Mouse (Mus musculus) lung, embryonic 14.5 days (tissue): ENCODE data around the gene Kcnh1. TPM values are rescaled to one million over a fixed set of nuclear protein-coding genes. Genes with fewer than 3 reads are reported as not detected.

Experiments used
- ATAC-seq: fragments of 200-750 bp; cut with Nextera tagmentation; 2 replicates; pipeline ENCODE4 v1.8.0; 2017; ENCODE audit warnings: mild to moderate bottlenecking, moderate TSS enrichment, moderate library complexity; ENCODE audit not compliant: insufficient read depth
- DNase-seq: peaks from one replicate; pipeline ENCODE4 v3.0.0-alpha.2; 2015
- H3K27ac ChIP-seq: fragments of 300-500 bp; sonication (generic); 2 replicates; pipeline ENCODE4 v1.5.1; 2014; ENCODE audit warnings: low read depth, mild to moderate bottlenecking, moderate library complexity
- H3K27me3 ChIP-seq: fragments of 300-500 bp; sonication (generic); 2 replicates; pipeline ENCODE4 v1.6.1; 2014; ENCODE audit warnings: low read length, control low read depth; ENCODE audit not compliant: insufficient read depth
- H3K36me3 ChIP-seq: fragments of 300-500 bp; sonication (generic); 2 replicates; pipeline ENCODE4 v1.6.1; 2014; ENCODE audit warnings: control low read depth; ENCODE audit not compliant: insufficient read depth
- H3K4me1 ChIP-seq: fragments of 300-500 bp; sonication (generic); 2 replicates; pipeline ENCODE4 v1.6.1; 2014; ENCODE audit warnings: antibody characterized with exemption, control low read depth; ENCODE audit not compliant: insufficient read depth
- H3K4me2 ChIP-seq: fragments of 300-500 bp; sonication (generic); 2 replicates; pipeline ENCODE4 v1.6.1; 2014; ENCODE audit warnings: mild to moderate bottlenecking
- H3K4me3 ChIP-seq: fragments of 300-500 bp; sonication (generic); 2 replicates; pipeline ENCODE4 v1.5.1; 2014; ENCODE audit warnings: low read depth, low read length
- H3K9ac ChIP-seq: fragments of 300-500 bp; sonication (generic); 2 replicates; pipeline ENCODE4 v1.6.1; 2014
- H3K9me3 ChIP-seq: fragments of 300-500 bp; sonication (generic); 2 replicates; pipeline ENCODE4 v1.6.1; 2016; ENCODE audit warnings: low read depth, low read length, control low read depth
- CTCF ChIP-seq: IDR thresholded peaks from 2 replicates; pipeline ENCODE4 v1.5.1; 2016; ENCODE audit warnings: antibody characterized with exemption, low read depth
- WGBS: fragments of 180-500 bp; shearing (Covaris S2); extraction: QIAGEN DNeasy Blood & Tissue Kit; methylation state at CpG from one replicate; pipeline ENCODE4 v1.1.7; 2014; 5-methylcytosine and 5-hydroxymethylcytosine counted together
- polyA plus RNA-seq: library from polyadenylated mRNA; unstranded; fragments of >200 nt; fragmentation: Nextera tagmentation; extraction: Ambion mirVana; gene quantifications from 2 replicates; pipeline ENCODE4 v1.2.1, GENCODE M21; 2014

Gene Kcnh1
- polyA plus RNA-seq, 1 experiment from 2014 or later = 2.0 TPM

DNA sequence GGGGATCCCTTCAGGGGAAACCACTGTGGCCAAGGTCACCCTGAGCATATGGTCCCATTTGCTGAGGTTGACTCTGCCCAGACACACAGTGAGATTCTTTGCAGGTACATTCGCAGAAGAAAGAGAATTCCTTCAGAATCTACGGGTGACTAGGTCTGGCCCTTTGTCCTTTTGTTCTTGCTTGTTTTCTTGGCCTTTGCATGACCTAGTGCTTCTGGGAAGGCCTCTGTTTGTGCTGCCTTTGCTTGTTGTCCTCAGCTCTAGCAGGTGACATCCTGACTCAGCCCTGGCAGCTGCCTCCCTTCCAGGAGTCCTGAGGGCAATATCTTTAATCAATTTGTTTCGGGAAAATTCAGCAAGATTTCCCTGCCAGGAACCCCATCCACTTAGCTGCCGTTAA is 264.4 kb downstream of the Kcnh1 start:
- Histone ChIP-seq H3K4me1 (no peaks in the 10 kb centered on the region), H3K9me3 (no peaks in the 10 kb centered on the region), H3K27ac (no peak overlapping the region), H3K27me3 (no peaks in the 10 kb centered on the region), H3K4me3 (no peak overlapping the region), H3K9ac (no peak overlapping the region), H3K4me2 (no peak overlapping the region), H3K36me3 (no peaks in the 10 kb centered on the region)
- no peak for TF ChIP-seq CTCF
- WGBS = 54% methylated on average over 4 of the region's 4 CpGs
- DNase-seq (no peak), ATAC-seq (no peak)

DNA sequence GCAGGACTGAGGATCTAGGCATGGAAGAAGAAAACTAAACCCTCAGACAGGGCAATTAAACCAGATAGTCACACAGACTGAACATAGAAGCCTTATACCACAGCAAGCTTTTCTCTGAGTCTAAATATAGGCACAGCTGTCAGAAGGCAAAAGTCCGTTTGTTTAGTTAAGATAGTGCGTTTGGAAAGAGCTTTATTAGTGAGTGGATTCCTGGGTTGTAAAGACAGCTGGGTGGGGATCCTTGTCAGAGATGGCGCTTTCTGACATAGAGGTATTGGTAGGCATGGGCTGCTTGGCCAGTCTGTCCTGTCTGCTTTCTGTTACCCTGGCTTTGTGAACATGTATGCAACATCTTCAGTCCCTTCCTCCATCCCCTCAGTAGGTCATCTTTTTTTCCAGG is 266.5 kb downstream of the Kcnh1 start:
- Histone ChIP-seq H3K27me3 (no peaks in the 10 kb centered on the region), H3K9ac (no peak overlapping the region), H3K4me3 (no peak overlapping the region), H3K27ac (no peak overlapping the region), H3K4me1 (no peaks in the 10 kb centered on the region), H3K36me3 (no peaks in the 10 kb centered on the region), H3K4me2 (no peak overlapping the region), H3K9me3 (no peaks in the 10 kb centered on the region)
- ATAC-seq (no peak), DNase-seq (no peak)
- no peak for TF ChIP-seq CTCF
- WGBS = 27% methylated on average over 3 of the region's 3 CpGs

DNA sequence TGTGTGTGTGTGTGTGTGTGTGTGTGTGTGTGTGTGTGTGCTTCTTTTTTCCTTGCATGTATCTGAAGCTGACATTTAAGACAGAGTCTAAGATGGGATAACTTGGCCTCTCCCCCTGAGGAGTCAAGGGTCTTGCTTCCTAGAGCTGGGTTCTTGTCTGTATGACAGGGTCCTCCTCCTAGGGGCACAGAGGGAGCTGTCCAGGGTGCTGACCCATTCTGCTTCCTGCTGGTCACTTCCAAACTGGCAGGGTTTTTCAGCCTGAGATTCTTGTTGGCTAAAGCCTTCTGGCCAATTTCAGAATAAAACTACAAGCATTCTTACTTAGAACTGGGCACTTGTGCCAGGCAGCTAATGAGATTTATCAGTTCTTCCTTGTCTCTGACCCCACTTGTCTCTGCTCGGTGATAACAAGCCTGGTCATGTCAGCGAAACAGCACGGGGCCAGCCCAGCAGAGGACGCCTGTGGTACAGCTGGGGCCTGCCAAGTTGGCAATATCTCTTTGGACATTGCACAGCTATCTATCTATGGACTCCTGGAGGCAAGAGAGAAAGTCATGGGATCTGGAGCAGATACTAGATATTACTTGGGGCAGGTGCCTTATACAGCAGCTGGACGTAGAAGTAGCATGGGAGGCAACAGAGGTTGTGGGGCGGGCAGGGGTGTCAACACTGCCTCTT is 267.1 kb downstream of the Kcnh1 start:
- H3K4me1 ChIP-seq = no peaks in the 10 kb centered on the region
- H3K4me3 ChIP-seq = no peak overlapping the region
- DNase-seq = peak; percentile 91
- no peak overlapping the region for H3K27ac ChIP-seq
- no peaks in the 10 kb centered on the region for H3K36me3 ChIP-seq
- TF ChIP-seq CTCF = no peak
- H3K9ac ChIP-seq = no peak overlapping the region
- no peaks in the 10 kb centered on the region for H3K9me3 ChIP-seq
- WGBS = 75% methylated on average over 6 of the region's 6 CpGs
- no peak overlapping the region for H3K4me2 ChIP-seq
- no peak for ATAC-seq
- H3K27me3 ChIP-seq = no peaks in the 10 kb centered on the region

DNA sequence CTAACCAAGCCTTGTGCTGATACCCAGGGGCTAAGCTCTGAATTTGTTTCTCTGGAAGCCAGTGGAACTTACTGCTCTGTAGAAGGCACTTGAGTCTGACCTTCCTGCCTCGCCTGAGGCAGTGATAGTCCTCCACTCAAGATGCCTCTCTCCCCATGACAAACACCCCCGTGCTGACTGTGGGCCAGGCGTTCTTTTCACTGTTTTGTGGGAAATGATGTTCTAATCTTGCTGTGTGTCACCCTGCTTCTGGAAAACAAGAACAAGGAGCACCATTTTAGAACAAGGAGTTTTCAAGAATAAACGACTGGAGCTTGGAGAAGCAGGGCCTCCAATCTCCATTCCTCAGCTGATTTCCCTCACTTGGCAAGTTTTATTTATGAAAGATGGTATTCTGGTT is 273.2 kb downstream of the Kcnh1 start:
- TF ChIP-seq CTCF = no peak
- H3K27ac ChIP-seq = no peak overlapping the region
- DNase-seq (no peak), ATAC-seq (no peak)
- no peak overlapping the region for H3K4me3 ChIP-seq
- no peak overlapping the region for H3K4me2 ChIP-seq
- H3K4me1 ChIP-seq = no peaks in the 10 kb centered on the region
- no peaks in the 10 kb centered on the region for H3K9me3 ChIP-seq
- no peak overlapping the region for H3K9ac ChIP-seq
- H3K36me3 ChIP-seq = no peaks in the 10 kb centered on the region
- no peaks in the 10 kb centered on the region for H3K27me3 ChIP-seq
- WGBS = 58% methylated on average over 4 of the region's 4 CpGs

DNA sequence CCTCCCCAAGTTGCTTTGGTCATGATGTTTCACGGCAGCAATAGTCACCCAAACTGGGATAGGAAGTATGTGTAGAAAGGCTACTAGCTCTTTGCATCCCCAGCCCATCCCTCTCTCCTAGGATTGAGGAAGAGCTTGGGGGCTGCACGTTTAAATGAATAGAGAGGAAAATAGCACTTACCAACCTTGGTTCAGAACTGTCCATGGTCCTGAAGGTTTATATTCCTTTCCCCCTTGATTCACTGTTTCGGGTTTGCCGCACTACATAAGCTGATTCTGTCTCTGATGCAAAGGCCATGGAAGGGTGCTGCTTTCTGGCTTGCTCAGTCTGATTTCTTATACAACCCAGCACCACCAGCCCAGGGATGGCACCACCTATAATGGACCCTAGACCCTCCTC is 281.8 kb downstream of the Kcnh1 start:
- H3K4me2 ChIP-seq = no peak overlapping the region
- H3K4me3 ChIP-seq = no peak overlapping the region
- no peaks in the 10 kb centered on the region for H3K9me3 ChIP-seq
- ATAC-seq (no peak), DNase-seq (peak; percentile 88)
- TF ChIP-seq CTCF = no peak
- no peak overlapping the region for H3K9ac ChIP-seq
- no peak overlapping the region for H3K27ac ChIP-seq
- WGBS = 52% methylated on average over 4 of the region's 4 CpGs
- H3K36me3 ChIP-seq = no peaks in the 10 kb centered on the region
- H3K27me3 ChIP-seq = no peaks in the 10 kb centered on the region
- no peaks in the 10 kb centered on the region; the same call in 1 of the 2 replicates for H3K4me1 ChIP-seq

DNA sequence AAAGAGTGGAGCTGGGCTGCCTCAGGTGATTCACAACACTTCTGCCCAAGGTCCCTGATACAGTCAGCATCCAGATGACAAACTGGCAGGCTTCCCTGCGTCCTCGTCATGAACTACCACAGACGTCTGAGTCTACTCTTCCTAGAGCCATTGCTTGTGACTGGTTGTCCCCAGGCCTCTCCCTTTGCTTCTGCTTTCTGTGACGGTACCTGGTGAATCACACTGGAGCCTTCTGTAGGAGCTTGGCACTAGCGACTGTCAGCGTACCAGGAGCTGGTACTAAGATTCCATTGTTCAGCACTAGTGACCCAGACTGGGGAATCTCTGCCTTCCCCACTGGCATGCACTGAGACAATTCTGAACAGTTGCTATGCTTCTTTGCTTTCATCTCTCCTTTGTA is 282.6 kb downstream of the Kcnh1 start:
- ATAC-seq (no peak), DNase-seq (no peak)
- no peak overlapping the region for H3K27ac ChIP-seq
- no peak overlapping the region for H3K9ac ChIP-seq
- no peak overlapping the region for H3K4me2 ChIP-seq
- 88% methylated on average over 6 of the region's 6 CpGs for WGBS
- no peak for TF ChIP-seq CTCF
- no peaks in the 10 kb centered on the region for H3K27me3 ChIP-seq
- H3K36me3 ChIP-seq = no peaks in the 10 kb centered on the region
- H3K9me3 ChIP-seq = no peaks in the 10 kb centered on the region
- no peak overlapping the region for H3K4me3 ChIP-seq
- H3K4me1 ChIP-seq = no peaks in the 10 kb centered on the region; the same call in 1 of the 2 replicates

DNA sequence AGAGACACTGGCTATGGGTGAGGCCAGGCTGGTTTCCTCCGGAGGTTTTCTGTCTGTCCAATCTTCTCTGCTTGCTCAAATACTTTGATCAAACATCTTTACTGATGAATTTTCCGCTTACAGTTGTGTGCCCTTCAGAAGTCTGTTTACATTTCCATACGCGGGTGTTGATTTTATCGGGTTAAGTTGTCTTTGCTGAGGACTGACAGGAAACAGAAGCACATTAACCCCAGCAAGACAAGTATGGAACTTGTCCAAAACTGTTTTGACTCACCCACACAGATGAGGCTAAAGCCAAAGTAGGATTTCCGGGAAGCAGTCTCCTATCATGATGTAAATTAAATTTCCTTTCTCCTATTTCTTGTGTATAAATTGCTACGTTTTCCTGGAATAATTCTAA is 286.1 kb downstream of the Kcnh1 start:
- peak; percentile 44; the same call in 1 of the 2 replicates for ATAC-seq
- WGBS = 10% methylated on average over 7 of the region's 7 CpGs
- H3K27ac ChIP-seq = no peak overlapping the region
- no peak overlapping the region for H3K4me3 ChIP-seq
- H3K4me2 ChIP-seq = no peak overlapping the region
- H3K4me1 ChIP-seq = no peaks in the 10 kb centered on the region; the same call in 1 of the 2 replicates
- H3K9me3 ChIP-seq = no peaks in the 10 kb centered on the region
- no peaks in the 10 kb centered on the region for H3K27me3 ChIP-seq
- DNase-seq = peak; percentile 77
- no peak overlapping the region for H3K9ac ChIP-seq
- no peak for TF ChIP-seq CTCF
- no peaks in the 10 kb centered on the region for H3K36me3 ChIP-seq
